In genomic region chr14:34569534-34570194, GRCm38 (mm10) we compare ENCODE assay signal across 11 mouse cellular contexts. TPM values are rescaled to one million over a fixed set of nuclear protein-coding genes. Genes with fewer than 3 reads are reported as not detected.
A peak's percentile ranks its signal among the peaks of the same experiment; 100 is the strongest.
DNase-seq lines count a peak whose midpoint lies in the region; ATAC-seq lines count a peak whose summit lies in the region.
"Had no signal": no experiment of that assay in that cellular context is flagged by ENCODE, and none has a peak within 500 bp of the region (broad histone marks: within the 10 kb centered on the region; RNA-seq: fewer than 3 reads in every experiment).

No protein-coding gene starts in this region.

- H3K27ac ChIP-seq in heart, embryonic 14.5 days (replicated peaks in 1 of 2; ENCODE audit: control insufficient read depth in 1 of 2, insufficient read depth in 1 of 2, low read depth in 2 of 2, low read length in 2 of 2), result peak overlapping the region; percentile 40 to 70
- no peak overlapping the region for H3K27ac ChIP-seq in brown adipose tissue, adult 24 weeks (replicated peaks; ENCODE audit: low read depth, low read length)
- no peak overlapping the region for H3K27ac ChIP-seq in hindbrain, embryonic 10.5 days
- no peak overlapping the region for H3K27ac ChIP-seq in midbrain, embryonic 13.5 days

- H3K9me3 ChIP-seq in heart, embryonic 14.5 days (ENCODE audit: control insufficient read depth, low read length), result no peaks in the 10 kb centered on the region
- H3K9me3 ChIP-seq in hindbrain, embryonic 10.5 days, result no peaks in the 10 kb centered on the region
- H3K9me3 ChIP-seq in midbrain, embryonic 13.5 days, result no peaks in the 10 kb centered on the region

- ATAC-seq in heart, embryonic 14.5 days (ENCODE audit: insufficient number of reproducible peaks, insufficient read depth, low FRiP score, low read depth), result no peak
- ATAC-seq in midbrain, embryonic 13.5 days, result no peak
- no peak for ATAC-seq in activated CD4-positive, CD25-positive, alpha-beta regulatory T cell, adult 4 months

- no peaks in the 10 kb centered on the region for H3K27me3 ChIP-seq in heart, embryonic 14.5 days (ENCODE audit: control insufficient read depth, insufficient read depth, low read length)
- peaks cover 12% of the 10 kb centered on the region for H3K27me3 ChIP-seq in hindbrain, embryonic 10.5 days (ENCODE audit: insufficient read depth, poor library complexity, severe bottlenecking)
- 0 out of 2 replicates have a peak, but pooled peaks cover 11% of the 10 kb centered on the region for H3K27me3 ChIP-seq in midbrain, embryonic 13.5 days

- peak overlapping the region; percentile 13 to 27 for H3K4me3 ChIP-seq in heart, embryonic 14.5 days (ENCODE audit: control insufficient read depth in 1 of 2, insufficient read depth in 1 of 2, low read depth in 1 of 2, low read length in 2 of 2)
- peak overlapping the region; percentile 28 for H3K4me3 ChIP-seq in brown adipose tissue, adult 24 weeks (ENCODE audit: insufficient read depth, low read depth, low read length)
- H3K4me3 ChIP-seq in hindbrain, embryonic 10.5 days, result peak overlapping the region; percentile 39
- peak overlapping the region; percentile 37 for H3K4me3 ChIP-seq in midbrain, embryonic 13.5 days (replicated peaks)
- H3K4me3 ChIP-seq: erythroblast, embryonic 14.5 days had no signal

- H3K36me3 ChIP-seq in heart, embryonic 14.5 days (ENCODE audit: control insufficient read depth, insufficient read depth, low read length), result peaks cover 17% of the 10 kb centered on the region
- no peaks in the 10 kb centered on the region for H3K36me3 ChIP-seq in hindbrain, embryonic 10.5 days
- H3K36me3 ChIP-seq in midbrain, embryonic 13.5 days, result no peaks in the 10 kb centered on the region

- no peak for DNase-seq in heart, adult 8-10 months (ENCODE audit: low spot score)
- DNase-seq in hindbrain, embryonic 10.5 days (ENCODE audit: low spot score), result no peak
- no peak for DNase-seq in adrenal gland, postnatal 4 days (ENCODE audit: low spot score in 2 of 2)
- DNase-seq in cerebellum, postnatal 10 days, result no peak

- peaks cover 77 to 93% of the 10 kb centered on the region in 2 experiments for H3K4me1 ChIP-seq in heart, embryonic 14.5 days (ENCODE audit: control insufficient read depth in 2 of 2, insufficient read depth in 2 of 2, low read length in 2 of 2)
- no peaks in the 10 kb centered on the region for H3K4me1 ChIP-seq in brown adipose tissue, adult 24 weeks (ENCODE audit: control insufficient read depth, insufficient read depth, insufficient read length, low read length)
- H3K4me1 ChIP-seq in hindbrain, embryonic 10.5 days (replicated peaks), result peaks cover 23% of the 10 kb centered on the region
- no peaks in the 10 kb centered on the region for H3K4me1 ChIP-seq in midbrain, embryonic 13.5 days (replicated peaks)

- 17% methylated on average over 27 of the region's 27 CpGs for WGBS in heart, embryonic 14.5 days
- 47% methylated on average over 27 of the region's 27 CpGs for WGBS in hindbrain, embryonic 10.5 days
- 40% methylated on average over 27 of the region's 27 CpGs for WGBS in midbrain, embryonic 13.5 days

- H3K9ac ChIP-seq in heart, embryonic 14.5 days (ENCODE audit: low read length), result peak overlapping the region; percentile 64
- H3K9ac ChIP-seq in midbrain, embryonic 13.5 days (replicated peaks), result peak overlapping the region; percentile 62

- peak overlapping the region; percentile 62 for H3K4me2 ChIP-seq in heart, embryonic 14.5 days (ENCODE audit: low read length)
- peak overlapping the region; percentile 63 for H3K4me2 ChIP-seq in midbrain, embryonic 13.5 days (replicated peaks)

RNA-seq across cellular contexts. Expression of gene Ldb3, which starts 18.8 kb away (rescaled TPM):
- 301 and 314 TPM in 2 replicates for polyA plus RNA-seq in heart, embryonic 14.5 days (2014; fragmentation: Nextera tagmentation; extraction: Ambion mirVana)
- total RNA-seq in heart, adult 8-10 months (2022), result 1,000 to 10,000 TPM; 1,077 to 1,246 (median 1,126) TPM
- 12.4 and 28.6 TPM in 2 replicates for polyA plus RNA-seq in brown adipose tissue, adult 24 weeks (2012; ENCODE audit: insufficient read depth, insufficient read length, missing spikeins)
- polyA plus RNA-seq in hindbrain, embryonic 10.5 days (2016; fragmentation: Nextera tagmentation; extraction: Ambion mirVana), result 0.09 and 0.36 TPM in 2 replicates
- 0.11 and 0.32 TPM in 2 replicates for polyA plus RNA-seq in midbrain, embryonic 13.5 days (2015; fragmentation: Nextera tagmentation; extraction: Ambion mirVana)
- total RNA-seq in adrenal gland, postnatal 4 days (2021), result 10 to 100 TPM; 14.3 to 37.2 TPM
- polyA plus RNA-seq in activated CD4-positive, CD25-positive, alpha-beta regulatory T cell, adult 4 months (2017; shearing (Covaris generic)), result not detected
- total RNA-seq: MEL had no signal
- polyA plus RNA-seq: erythroblast, embryonic 14.5 days had no signal

RNA-seq across cellular contexts. Expression of gene Opn4, which starts 30.3 kb away (rescaled TPM):
- 5.0 and 5.2 TPM in 2 replicates for polyA plus RNA-seq in heart, embryonic 14.5 days (2014; fragmentation: Nextera tagmentation; extraction: Ambion mirVana)
- total RNA-seq in heart, adult 8-10 months (2022), result 1 to 10 TPM; 1.7 to 2.5 (median 2.4) TPM
- polyA plus RNA-seq in brown adipose tissue, adult 24 weeks (2012; ENCODE audit: insufficient read depth, insufficient read length, missing spikeins), result not detected in 2 replicates
- polyA plus RNA-seq in hindbrain, embryonic 10.5 days (2016; fragmentation: Nextera tagmentation; extraction: Ambion mirVana), result 0.21 TPM in 1 of 2 replicates, not detected in the other
- polyA plus RNA-seq in midbrain, embryonic 13.5 days (2015; fragmentation: Nextera tagmentation; extraction: Ambion mirVana), result 0.16 TPM in 1 of 2 replicates, not detected in the other
- not detected for total RNA-seq in adrenal gland, postnatal 4 days (2021)
- polyA plus RNA-seq in activated CD4-positive, CD25-positive, alpha-beta regulatory T cell, adult 4 months (2017; shearing (Covaris generic)), result not detected
- total RNA-seq: liver, adult 2 months; MEL had no signal
- polyA plus RNA-seq: erythroblast, embryonic 14.5 days; liver, adult 2 months had no signal

RNA-seq across cellular contexts. Expression of gene 9230112D13Rik, which starts 47.1 kb away (rescaled TPM):
- not detected in 2 replicates for polyA plus RNA-seq in heart, embryonic 14.5 days (2014; fragmentation: Nextera tagmentation; extraction: Ambion mirVana)
- not detected for total RNA-seq in heart, adult 8-10 months (2022)
- not detected in 2 replicates for polyA plus RNA-seq in brown adipose tissue, adult 24 weeks (2012; ENCODE audit: insufficient read depth, insufficient read length, missing spikeins)
- polyA plus RNA-seq in hindbrain, embryonic 10.5 days (2016; fragmentation: Nextera tagmentation; extraction: Ambion mirVana), result not detected in 2 replicates
- polyA plus RNA-seq in midbrain, embryonic 13.5 days (2015; fragmentation: Nextera tagmentation; extraction: Ambion mirVana), result not detected in 2 replicates
- not detected for total RNA-seq in adrenal gland, postnatal 4 days (2021)
- not detected for polyA plus RNA-seq in activated CD4-positive, CD25-positive, alpha-beta regulatory T cell, adult 4 months (2017; shearing (Covaris generic))
- total RNA-seq: liver, adult 2 months; MEL had no signal
- polyA plus RNA-seq: liver, adult 2 months had no signal

Comparison
In these comparisons a context has a peak if more than half of its experiments do, and no peak if none do; other contexts are left out.
1. H3K27ac ChIP-seq: peak in heart, embryonic 14.5 days (2 of 2); none in brown adipose tissue, adult 24 weeks (single experiment), hindbrain, embryonic 10.5 days (single experiment) and midbrain, embryonic 13.5 days (single experiment).
2. RNA of gene Ldb3, which starts 18.8 kb away (polyA plus RNA-seq): 301 to 314 TPM in heart, embryonic 14.5 days; 12.4 to 28.6 TPM in brown adipose tissue, adult 24 weeks, 0.11 to 0.32 TPM in midbrain, embryonic 13.5 days, 0.09 to 0.36 TPM in hindbrain, embryonic 10.5 days and not detected in activated CD4-positive, CD25-positive, alpha-beta regulatory T cell, adult 4 months; every median in the first group is over 10 times any median in the second.
3. Peak in every context shown above with its lines, with median percentiles within 50 percentile points of each other: H3K4me3 ChIP-seq.